Mouse (Mus musculus) hindbrain, embryonic 11.5 days (tissue): ENCODE measurements around the gene Zfp82. TPM values are rescaled to one million over a fixed set of nuclear protein-coding genes. Genes with fewer than 3 reads are reported as not detected.
"Not testable (repeated sequence)": the region's sequence is repeated elsewhere in the genome, so short reads cannot be mapped to it uniquely, and the experiment has no call there.

Experiments
- ATAC-seq: fragments of 200-750 bp; cut with Nextera tagmentation; 2 replicates; pipeline ENCODE4 v1.8.0; 2017; ENCODE audit warnings: mild to moderate bottlenecking, moderate TSS enrichment, moderate library complexity; ENCODE audit not compliant: low FRiP score
- DNase-seq: peaks from one replicate; pipeline ENCODE4 v3.0.0-alpha.2; 2015; ENCODE audit warnings: low spot score
- H3K27ac ChIP-seq: fragments of 300-500 bp; sonication (generic); 2 replicates; pipeline ENCODE4 v1.5.1; 2014; ENCODE audit warnings: mild to moderate bottlenecking, low read depth, low read length
- H3K27me3 ChIP-seq: fragments of 300-500 bp; sonication (generic); 2 replicates; pipeline ENCODE4 v1.6.1; 2014; ENCODE audit warnings: mild to moderate bottlenecking, low read length, moderate library complexity, mixed read lengths; ENCODE audit not compliant: control insufficient read depth, insufficient read depth
- H3K36me3 ChIP-seq: fragments of 300-500 bp; sonication (generic); 2 replicates; pipeline ENCODE4 v1.6.1; 2014; ENCODE audit warnings: mild to moderate bottlenecking, low read length, moderate library complexity, mixed read lengths; ENCODE audit not compliant: control insufficient read depth, insufficient read depth
- H3K4me1 ChIP-seq: fragments of 300-500 bp; sonication (generic); replicated peaks from 2 replicates; pipeline ENCODE4 v1.6.1; 2014; ENCODE audit warnings: low read length, mixed read lengths; ENCODE audit not compliant: control insufficient read depth, insufficient read depth
- H3K4me2 ChIP-seq: fragments of 300-500 bp; sonication (generic); replicated peaks from 2 replicates; pipeline ENCODE4 v1.6.1; 2014; ENCODE audit warnings: mild to moderate bottlenecking, low read depth, low read length
- H3K4me3 ChIP-seq: fragments of 300-500 bp; sonication (generic); 2 replicates; pipeline ENCODE4 v1.5.1; 2014; ENCODE audit warnings: low read depth, low read length
- H3K9ac ChIP-seq: fragments of 300-500 bp; sonication (generic); 2 replicates; pipeline ENCODE4 v1.6.1; 2014; ENCODE audit warnings: low read depth, low read length
- H3K9me3 ChIP-seq: fragments of 300-500 bp; sonication (generic); 2 replicates; pipeline ENCODE4 v1.6.1; 2016; ENCODE audit warnings: low read length; ENCODE audit not compliant: control insufficient read depth
- WGBS: fragments of 180-500 bp; shearing (Covaris S2); extraction: QIAGEN DNeasy Blood & Tissue Kit; methylation state at CpG from one replicate; pipeline ENCODE4 v1.1.7; 2014; 5-methylcytosine and 5-hydroxymethylcytosine counted together
- polyA plus RNA-seq: library from polyadenylated mRNA; unstranded; fragments of >200 nt; fragmentation: Nextera tagmentation; extraction: Ambion mirVana; gene quantifications from 2 replicates; pipeline ENCODE4 v1.2.1, GENCODE M21; 2014

The Zfp82 gene
- polyA plus RNA-seq = 8.3 and 8.6 TPM in 2 replicates

DNA sequence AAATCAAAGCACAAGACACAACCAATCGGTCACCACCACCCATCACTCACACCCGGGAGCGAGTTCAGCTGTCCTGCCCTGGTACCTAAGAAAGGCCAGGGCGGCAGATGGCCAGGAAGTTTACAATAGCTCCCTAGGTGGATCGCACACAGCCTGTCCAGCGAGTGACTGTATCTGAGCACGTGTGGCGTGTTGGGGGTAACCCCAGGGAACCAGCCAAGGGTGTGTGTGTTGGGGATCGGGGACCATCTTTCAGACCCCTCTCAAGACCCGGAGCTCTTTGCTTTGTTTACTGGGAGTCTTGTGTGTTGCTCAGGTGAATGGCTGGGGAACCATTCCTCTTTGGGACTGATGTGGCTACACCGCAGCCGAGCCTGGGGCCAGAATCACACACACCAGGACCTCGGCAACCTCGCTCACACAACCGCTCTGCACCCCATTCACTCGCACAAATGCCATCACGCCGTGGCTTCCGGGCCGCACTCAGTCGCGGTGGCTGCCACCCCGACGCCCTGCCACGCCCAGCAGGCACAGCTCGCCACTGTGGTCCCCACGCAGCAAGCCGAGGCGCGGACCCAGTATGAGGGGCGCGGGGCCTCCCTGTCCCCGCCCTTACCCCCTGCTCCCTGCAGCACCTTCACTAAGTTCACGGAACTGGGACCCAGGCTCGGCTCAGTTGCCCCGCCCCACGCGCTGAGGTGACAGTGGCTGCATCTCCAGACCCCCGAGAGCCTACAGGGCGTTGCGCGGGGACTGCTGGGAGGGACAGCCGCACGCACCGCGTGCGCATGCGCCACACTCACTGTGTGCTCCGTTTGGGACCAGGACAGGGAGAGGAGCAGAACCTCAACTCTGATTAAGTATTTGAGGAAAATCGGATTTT, at the start of gene Zfp82:
Gene Zfp82, minus strand, starts transcription at position 755 of the 883 bp plus-strand sequence.
- under 1% methylated on average over 50 of the region's 50 CpGs for WGBS
- peak; percentile 93 for ATAC-seq
- peak within 1 kb of the TSS; percentile 71 for H3K27ac ChIP-seq
- H3K27me3 ChIP-seq = no peaks in the 10 kb centered on the region
- H3K4me3 ChIP-seq = peak within 1 kb of the TSS; percentile 79
- no peaks in the 10 kb centered on the region for H3K36me3 ChIP-seq
- peak; percentile 93 for DNase-seq
- peak within 1 kb of the TSS; percentile 77 for H3K9ac ChIP-seq
- H3K9me3 ChIP-seq = no peaks in the 10 kb centered on the region
- no peaks in the 10 kb centered on the region for H3K4me1 ChIP-seq
- H3K4me2 ChIP-seq = peak within 1 kb of the TSS; percentile 91

DNA sequence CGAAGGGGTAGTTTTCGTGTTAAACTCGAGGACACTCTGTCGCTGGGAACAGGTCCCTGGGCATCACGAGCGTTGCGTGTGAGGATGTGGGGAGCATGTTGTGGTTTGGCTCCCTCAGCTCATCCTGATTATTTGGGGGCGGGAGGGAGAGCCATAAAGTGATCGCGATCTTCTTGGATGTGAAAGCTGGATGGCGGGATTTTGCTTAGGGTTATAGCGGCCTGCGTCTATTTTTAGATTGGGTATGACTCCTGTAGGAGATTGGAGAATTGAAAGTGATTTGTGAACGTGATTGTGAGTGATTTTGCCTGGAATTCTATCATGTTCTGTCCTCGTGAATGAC, 49.5 kb upstream of the Zfp82 start:
- H3K27me3 ChIP-seq = no peaks in the 10 kb centered on the region
- no peak for DNase-seq
- H3K4me3 ChIP-seq = peak overlapping the region; percentile 64
- no peaks in the 10 kb centered on the region for H3K4me1 ChIP-seq
- H3K27ac ChIP-seq = peak overlapping the region; percentile 74
- H3K9ac ChIP-seq = peak overlapping the region; percentile 69
- ATAC-seq = no peak
- WGBS = 13% methylated on average over 15 of the region's 15 CpGs
- H3K4me2 ChIP-seq = peak overlapping the region; percentile 79
- no peaks in the 10 kb centered on the region for H3K9me3 ChIP-seq
- H3K36me3 ChIP-seq = peaks cover under 1% of the 10 kb centered on the region; the same call in 1 of the 2 replicates

DNA sequence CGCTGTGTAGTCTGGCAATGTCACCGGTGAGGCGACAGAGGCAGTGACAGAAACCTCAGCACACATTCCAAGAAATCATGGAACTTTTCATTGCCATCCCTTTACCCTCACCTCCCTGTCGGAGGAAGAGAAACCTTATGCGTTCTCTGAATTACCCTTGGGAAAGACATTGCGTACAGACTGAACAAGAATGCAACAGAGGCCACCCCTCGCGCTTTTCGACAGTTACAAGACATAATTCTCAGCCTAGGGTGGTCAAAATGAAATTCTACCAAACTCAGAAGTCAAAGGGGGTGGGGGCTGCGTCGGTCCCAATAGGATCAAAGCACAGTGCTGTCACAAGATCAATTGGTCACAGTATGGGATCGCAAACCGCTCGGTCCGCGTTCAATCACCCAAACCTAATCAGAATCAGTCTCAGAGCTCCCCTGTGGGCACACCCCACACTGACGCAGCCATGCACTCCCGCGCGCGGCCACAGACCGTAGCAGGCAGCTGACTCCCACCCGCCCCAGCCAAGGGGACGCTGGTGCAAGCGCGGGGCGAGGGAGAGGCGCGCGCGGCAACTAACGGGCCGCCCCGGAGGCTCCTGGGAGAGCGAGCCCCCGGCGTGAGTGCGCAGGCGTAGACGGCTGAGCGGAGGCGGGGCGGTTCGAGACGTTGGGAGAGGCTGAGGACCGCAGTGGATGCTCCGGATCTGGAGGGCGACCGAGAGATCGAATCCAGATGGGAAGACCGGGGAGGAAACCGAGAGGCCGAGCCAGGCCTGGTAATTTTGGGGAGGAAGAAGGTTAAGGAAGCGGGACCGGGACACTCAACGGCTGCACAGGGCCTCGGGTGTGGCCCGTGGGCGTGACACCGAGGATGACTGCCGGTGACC, 48.8 kb upstream of the Zfp82 start, which contains the start of gene Zfp382:
Gene Zfp382, plus strand, starts transcription at position 635 of the 880 bp plus-strand sequence.
- H3K9ac ChIP-seq = peak within 1 kb of the TSS; percentile 69
- no peaks in the 10 kb centered on the region for H3K4me1 ChIP-seq
- WGBS = under 1% methylated on average over 61 of the region's 61 CpGs
- H3K36me3 ChIP-seq = no peaks in the 10 kb centered on the region
- H3K27ac ChIP-seq = peak within 1 kb of the TSS; percentile 74
- DNase-seq (peak; percentile 95), ATAC-seq (peak; percentile 96)
- H3K4me2 ChIP-seq = peak within 1 kb of the TSS; percentile 79
- H3K9me3 ChIP-seq = no peaks in the 10 kb centered on the region
- H3K4me3 ChIP-seq = peak within 1 kb of the TSS; percentile 64
- H3K27me3 ChIP-seq = no peaks in the 10 kb centered on the region

DNA sequence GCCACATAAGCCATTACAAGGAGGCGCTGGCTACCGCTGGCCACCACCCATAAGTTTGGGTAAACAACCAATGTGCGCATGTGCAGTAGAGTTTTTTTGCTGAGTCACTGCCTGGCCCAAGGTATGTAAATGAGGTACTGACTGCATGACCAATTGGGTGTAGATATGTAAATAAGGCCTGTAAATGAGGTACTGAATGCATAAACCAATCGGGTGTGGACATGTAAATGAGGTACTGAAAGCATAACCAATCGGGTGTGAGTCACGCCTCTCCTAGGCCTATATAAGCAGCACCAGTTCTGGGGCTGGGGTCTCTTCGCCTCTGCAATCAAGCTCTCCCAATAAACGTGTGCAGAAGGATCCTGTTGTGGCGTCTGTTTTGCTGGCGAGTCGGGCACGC, 45.2 kb upstream of the Zfp82 start:
- not testable (repeated sequence) for ATAC-seq, H3K4me1 ChIP-seq, H3K4me2 ChIP-seq, DNase-seq, H3K27me3 ChIP-seq, H3K9me3 ChIP-seq, H3K36me3 ChIP-seq, H3K9ac ChIP-seq, H3K27ac ChIP-seq, H3K4me3 ChIP-seq
- WGBS = 92% methylated on average over 12 of the region's 12 CpGs

DNA sequence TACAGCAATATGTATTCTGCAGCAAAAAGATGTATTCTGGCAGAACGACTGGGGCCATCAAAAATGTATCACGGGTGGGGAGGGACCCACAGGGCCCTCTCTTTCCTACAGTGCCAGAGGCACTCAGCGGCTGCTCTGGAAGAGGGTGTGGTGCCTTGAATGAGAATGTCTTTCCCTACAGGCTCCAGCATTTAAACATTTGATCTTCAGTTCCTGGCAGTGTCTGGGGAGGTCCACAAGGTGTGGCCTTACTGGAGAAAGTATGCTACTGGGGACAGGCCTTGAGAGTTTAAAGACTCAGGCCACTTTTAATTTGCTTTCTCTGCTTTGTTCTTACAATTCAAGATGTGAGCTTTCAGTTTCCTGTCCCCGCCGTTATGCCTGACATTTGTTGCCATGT, 43.4 kb upstream of the Zfp82 start:
- no peaks in the 10 kb centered on the region for H3K27me3 ChIP-seq
- DNase-seq = no peak
- no peaks in the 10 kb centered on the region for H3K9me3 ChIP-seq
- no peak overlapping the region for H3K4me3 ChIP-seq
- WGBS = 97% methylated on average over 5 of the region's 5 CpGs
- H3K27ac ChIP-seq = no peak overlapping the region
- H3K36me3 ChIP-seq = no peaks in the 10 kb centered on the region
- no peak for ATAC-seq
- H3K9ac ChIP-seq = no peak overlapping the region
- no peak overlapping the region for H3K4me2 ChIP-seq
- H3K4me1 ChIP-seq = no peaks in the 10 kb centered on the region

DNA sequence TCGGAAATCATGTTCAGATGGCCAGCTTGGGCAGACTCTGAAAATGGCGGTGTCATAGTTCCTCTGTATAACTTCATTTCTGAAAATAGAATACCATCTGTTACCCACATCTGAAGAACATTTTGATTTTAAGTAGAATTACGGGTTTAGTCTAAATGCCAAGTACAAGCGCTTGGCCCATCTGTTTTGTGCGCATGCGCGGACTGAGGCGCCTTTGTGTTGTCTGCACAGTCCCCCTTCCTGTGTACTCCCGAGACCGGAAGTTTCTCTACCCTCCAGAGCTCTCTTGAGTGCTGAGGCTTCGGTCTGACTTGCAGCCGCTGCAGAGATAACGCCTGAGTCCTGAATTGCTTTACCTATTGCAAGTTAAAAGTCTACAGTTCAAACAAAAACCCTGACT, 26.6 kb upstream of the Zfp82 start:
- H3K4me2 ChIP-seq = no peak overlapping the region
- no peak overlapping the region for H3K9ac ChIP-seq
- no peaks in the 10 kb centered on the region for H3K4me1 ChIP-seq
- no peak for DNase-seq
- no peak for ATAC-seq
- H3K27me3 ChIP-seq = no peaks in the 10 kb centered on the region
- no peak overlapping the region for H3K4me3 ChIP-seq
- H3K9me3 ChIP-seq = peaks cover 2% of the 10 kb centered on the region
- 98% methylated on average over 13 of the region's 13 CpGs for WGBS
- no peak overlapping the region for H3K27ac ChIP-seq
- H3K36me3 ChIP-seq = peaks cover 31% of the 10 kb centered on the region

DNA sequence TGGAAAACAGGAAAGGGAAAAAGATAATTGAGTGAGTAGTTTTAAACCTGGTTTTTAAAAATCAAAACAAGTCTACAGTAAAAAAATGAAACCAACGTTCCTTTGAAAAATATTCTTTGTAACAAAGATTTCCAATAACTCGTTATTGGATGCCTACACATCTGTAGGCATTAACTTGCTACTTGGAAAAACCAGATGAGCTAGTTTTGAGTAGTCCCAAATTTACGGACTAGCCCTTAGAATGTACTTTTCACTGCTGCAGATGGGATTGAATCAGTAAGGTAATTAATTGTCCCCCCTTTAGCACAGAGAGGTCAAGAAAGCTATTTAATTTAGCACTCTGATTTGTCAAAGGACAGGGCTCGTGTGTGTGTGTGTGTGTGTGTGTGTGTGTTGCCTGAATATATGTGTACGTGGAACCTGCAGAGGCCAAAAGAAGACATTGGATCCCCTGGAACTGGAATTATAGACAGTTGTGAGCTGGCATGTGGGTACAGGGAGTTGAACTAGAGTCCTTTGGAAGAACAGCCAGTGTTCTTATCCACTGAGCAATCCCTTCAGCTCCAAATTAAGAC, 22.9 kb upstream of the Zfp82 start:
- Histone ChIP-seq H3K4me1 (0 out of 2 replicates have a peak, but pooled peaks cover 3% of the 10 kb centered on the region), H3K27ac (peak overlapping the region; percentile 94), H3K36me3 (peaks cover 6% of the 10 kb centered on the region), H3K4me3 (peak overlapping the region; percentile 56), H3K4me2 (peak overlapping the region; percentile 60), H3K9ac (peak overlapping the region; percentile 85), H3K9me3 (no peaks in the 10 kb centered on the region), H3K27me3 (no peaks in the 10 kb centered on the region)
- DNase-seq = peak; percentile 48
- WGBS = 11% methylated on average over 5 of the region's 5 CpGs
- ATAC-seq = no peak

DNA sequence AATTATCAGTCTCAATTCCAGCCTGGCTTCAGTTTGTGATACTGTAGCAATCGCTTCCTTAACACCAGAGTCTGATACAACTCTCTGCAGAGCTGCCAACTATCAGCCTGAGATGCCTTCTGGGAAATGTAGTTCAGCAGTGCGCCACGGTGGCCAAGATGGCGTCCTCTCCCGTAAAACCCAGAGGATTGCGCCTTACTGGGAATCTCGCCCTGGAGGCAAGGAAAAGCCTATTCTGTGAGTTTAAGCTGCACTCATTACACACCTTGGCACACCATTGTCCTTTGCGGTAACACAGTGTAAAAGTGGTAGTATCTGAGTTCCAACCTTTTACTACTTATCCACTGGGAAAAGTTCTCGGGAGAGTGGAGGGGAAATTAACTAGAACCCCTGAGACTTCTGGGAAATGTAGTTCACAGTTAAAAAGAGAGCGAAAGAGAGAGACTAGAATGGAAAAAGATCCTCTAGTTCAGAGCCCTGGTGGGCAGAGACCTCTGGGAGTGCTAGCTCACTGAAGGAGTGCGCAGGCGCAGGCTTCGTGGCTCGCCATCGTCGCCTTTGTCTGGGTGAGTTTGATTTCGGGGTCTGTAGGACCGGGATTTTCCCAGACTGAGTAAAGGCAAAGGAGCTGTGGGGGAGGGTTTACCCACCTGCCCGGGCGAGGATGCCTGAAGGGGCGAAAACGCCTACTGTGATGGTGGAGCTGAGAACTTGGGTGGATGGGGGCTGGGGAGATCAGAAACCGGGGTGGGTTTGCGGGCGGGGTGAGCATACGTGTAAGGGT, 22.1 kb upstream of the Zfp82 start, which contains the start of gene Zfp260:
Gene Zfp260, plus strand, starts transcription at position 132 of the 784 bp plus-strand sequence.
- DNase-seq (peak; percentile 97), ATAC-seq (peak; percentile 81)
- no peaks in the 10 kb centered on the region for H3K9me3 ChIP-seq
- H3K27me3 ChIP-seq = no peaks in the 10 kb centered on the region
- H3K27ac ChIP-seq = peak within 1 kb of the TSS; percentile 94
- peak within 1 kb of the TSS; percentile 56 for H3K4me3 ChIP-seq
- peaks cover 4% of the 10 kb centered on the region for H3K36me3 ChIP-seq
- under 1% methylated on average over 26 of the region's 26 CpGs for WGBS
- H3K4me1 ChIP-seq = 0 out of 2 replicates have a peak, but pooled peaks cover 3% of the 10 kb centered on the region
- peak within 1 kb of the TSS; percentile 85 for H3K9ac ChIP-seq
- H3K4me2 ChIP-seq = peak within 1 kb of the TSS; percentile 60
